Mouse (Mus musculus) neutrophil, adult 5-6 weeks (primary cell): Measurements from ENCODE around the gene Higd1b. TPM values are rescaled to one million over a fixed set of nuclear protein-coding genes. Genes with fewer than 3 reads are reported as not detected.

Experiments
- ATAC-seq: fragments of 151-379, 151-347 bp; 2 replicates; pipeline ENCODE4 v1.8.0; 2017; ENCODE audit warnings: mild to moderate bottlenecking, moderate TSS enrichment; ENCODE audit not compliant: insufficient number of reproducible peaks, poor library complexity, low FRiP score, severe bottlenecking; ENCODE audit errors: extremely low read depth
- total RNA-seq: library from RNA; stranded (forward); fragments of 200-1000 nt; gene quantifications from 2 replicates; pipeline ENCODE4 v1.2.3, GENCODE M21; 2017

The Higd1b gene
- not detected in 2 replicates for total RNA-seq

- no peak for ATAC-seq
Measured at GRCm38 (mm10) chr11:102835549-102835948, at the start of gene Higd1b. Higd1b (plus strand) TSS chr11:102835849.

DNA sequence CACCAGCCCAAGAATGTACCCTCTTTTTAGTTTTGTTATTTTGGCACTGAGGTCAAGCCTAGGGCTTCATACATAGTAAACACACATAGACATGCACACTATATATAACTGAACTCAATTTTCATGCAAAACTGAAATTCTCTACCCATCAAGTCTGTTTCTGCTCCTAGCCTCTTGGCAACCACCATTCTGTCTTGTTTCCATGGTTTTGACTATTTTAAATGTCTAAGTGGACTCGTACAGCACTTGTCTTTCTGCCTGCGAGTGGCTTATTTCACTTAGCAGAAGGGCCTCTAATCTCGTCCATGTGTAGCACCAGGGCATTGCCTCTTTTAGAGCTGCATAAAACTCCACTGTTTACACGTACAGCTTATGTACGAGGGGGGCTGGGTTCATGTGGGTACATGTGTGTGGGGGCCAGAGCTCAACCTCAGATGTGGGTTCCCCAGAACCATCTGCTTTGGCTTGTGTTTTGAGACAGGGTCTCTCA lies 47.9 kb upstream of the Higd1b start:
- no peak for ATAC-seq

DNA sequence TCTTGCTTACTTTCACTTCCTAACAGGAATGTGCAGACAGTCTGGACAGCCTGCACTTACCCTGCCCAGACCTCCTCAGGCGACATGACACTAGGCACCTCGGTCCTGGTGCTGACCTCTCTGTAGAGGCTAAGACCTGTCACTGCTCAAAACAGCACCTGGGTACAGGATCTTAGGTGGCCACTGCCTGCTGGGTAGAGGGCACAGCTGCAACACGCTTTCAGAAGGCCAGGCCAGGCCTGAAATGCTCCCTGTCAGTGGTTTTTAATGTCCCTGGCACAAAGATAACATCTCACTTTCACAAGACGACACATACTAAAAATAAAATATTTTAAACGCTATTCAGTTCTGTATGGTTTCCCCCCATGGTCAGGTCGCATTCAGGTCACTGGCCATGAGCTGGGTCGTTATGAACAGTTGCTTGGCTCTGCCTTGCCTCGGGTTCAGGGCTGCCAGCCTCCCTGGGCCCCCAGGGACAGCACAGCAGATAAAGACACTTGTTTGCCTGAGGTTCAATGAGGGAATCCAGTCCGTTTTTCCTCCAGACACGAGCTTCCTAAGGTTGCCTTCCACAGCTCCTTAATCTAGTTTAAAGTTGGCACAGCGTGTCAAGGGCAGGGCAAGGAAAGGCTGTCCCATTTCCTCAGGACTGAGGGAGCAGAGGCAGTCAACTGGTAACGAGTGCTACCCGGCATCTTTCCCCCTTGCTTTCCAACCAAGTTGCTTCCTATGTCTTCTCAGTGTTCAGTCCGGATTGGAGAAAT lies 43.8 kb upstream of the Higd1b start:
- ATAC-seq, result no peak

DNA sequence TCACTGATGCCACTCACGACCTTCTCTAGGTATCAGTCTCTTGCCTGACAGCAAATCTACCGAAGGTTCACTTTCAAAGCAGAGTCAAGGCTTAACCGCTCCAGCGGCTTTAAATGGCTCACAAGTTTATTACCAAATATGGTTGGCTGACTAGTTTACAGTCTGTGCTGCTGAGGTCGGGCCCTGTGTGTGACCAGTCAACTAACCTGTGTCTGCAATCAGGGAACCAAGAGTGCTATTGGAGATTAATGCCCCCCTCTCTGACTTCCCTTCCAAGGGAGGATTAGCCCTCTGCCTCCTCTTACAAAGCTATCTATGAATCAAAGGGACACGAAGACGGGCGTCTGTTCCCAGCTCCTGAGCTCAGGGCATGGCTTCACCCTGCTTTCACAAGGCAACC lies 41.5 kb upstream of the Higd1b start:
- ATAC-seq, result no peak

DNA sequence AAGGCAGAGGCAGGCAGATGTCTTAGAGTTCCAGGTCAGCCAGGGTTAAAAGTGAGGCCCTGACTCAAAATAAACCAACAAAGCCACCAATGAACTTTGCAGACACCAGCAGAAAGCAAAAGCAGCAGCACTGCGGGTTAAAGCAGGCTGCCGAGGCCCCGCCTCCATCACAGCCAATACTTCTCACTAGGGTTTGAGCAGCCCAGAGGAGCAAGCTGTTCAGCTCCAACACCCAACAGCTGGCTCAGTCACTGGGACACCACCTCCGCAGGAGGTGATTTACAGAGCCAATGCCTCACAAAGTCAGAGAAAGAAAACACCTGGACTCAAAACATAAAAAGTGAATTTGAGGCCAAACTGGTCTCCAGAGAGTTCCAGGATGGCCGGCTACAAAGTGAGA lies 32.2 kb upstream of the Higd1b start:
- ATAC-seq, result no peak

DNA sequence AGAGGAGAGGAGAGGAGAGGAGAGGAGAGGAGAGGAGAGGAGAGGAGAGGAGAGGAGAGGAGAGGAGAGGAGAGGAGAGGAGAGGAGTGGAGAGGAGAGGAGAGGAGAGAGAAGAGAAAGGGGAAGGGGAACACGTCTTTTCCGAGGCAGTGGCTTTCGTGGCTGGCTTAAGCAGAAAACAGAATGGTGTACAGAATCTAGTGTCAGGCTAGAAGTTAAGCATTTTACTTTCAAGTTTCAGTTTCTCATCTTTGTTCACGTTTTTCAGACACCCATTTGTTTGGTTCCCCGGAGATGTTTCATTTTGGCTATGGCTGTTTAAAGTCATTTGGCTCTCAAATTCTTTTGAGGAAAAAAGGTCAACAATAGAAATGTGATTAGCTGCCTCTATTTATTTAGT lies 27.4 kb upstream of the Higd1b start:
- no peak for ATAC-seq

- ATAC-seq, result no peak
Measured at GRCm38 (mm10) chr11:102810721-102811485, 24.7 kb upstream of the Higd1b start.

- ATAC-seq, result no peak
Measured at GRCm38 (mm10) chr11:102814881-102815280, 20.8 kb upstream of the Higd1b start.

DNA sequence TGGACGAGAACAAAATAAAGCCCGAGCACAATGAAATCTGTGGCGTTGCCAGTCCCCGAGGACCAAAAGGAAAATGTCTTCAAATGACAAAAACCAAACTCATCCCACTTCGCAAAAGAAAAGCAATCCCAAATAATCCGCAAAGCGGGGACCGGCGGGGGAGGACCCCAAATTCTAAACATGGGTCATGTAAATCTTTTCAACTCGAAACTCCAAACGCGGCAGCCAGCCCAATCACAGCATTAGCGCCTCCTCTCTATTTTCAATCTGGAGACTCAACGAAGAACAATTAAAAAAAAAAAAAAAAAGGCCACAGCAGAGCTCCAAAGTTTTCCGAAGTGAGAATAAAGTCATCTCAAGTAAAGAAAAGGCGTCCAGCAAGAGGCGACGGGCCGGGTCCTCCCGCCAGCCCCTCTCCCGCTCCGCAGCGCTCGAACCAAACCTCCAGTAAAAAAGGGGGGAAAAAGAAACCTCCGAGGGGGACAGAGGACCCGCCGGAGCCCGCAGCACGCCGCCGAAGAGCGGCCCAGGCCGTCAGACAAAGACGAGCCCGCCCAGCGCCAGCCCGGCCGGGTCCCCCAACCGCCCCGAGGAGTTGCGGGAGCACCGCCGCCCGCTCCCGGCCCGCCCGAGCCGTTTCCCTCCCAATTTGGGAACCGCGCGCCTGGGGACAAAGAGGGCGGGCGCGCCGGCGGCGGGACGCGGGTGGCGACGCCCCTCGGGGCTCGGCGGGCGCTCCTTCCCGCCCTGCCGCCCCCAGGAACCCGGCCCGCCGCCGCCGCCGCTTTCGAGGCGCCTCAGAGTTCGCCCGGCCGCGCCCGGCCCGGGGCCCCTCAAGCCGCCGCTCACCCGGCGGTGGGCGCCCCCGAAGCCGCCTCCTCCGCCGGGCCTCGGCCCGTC lies 17.3 kb upstream of the Higd1b start:
- no peak for ATAC-seq

DNA sequence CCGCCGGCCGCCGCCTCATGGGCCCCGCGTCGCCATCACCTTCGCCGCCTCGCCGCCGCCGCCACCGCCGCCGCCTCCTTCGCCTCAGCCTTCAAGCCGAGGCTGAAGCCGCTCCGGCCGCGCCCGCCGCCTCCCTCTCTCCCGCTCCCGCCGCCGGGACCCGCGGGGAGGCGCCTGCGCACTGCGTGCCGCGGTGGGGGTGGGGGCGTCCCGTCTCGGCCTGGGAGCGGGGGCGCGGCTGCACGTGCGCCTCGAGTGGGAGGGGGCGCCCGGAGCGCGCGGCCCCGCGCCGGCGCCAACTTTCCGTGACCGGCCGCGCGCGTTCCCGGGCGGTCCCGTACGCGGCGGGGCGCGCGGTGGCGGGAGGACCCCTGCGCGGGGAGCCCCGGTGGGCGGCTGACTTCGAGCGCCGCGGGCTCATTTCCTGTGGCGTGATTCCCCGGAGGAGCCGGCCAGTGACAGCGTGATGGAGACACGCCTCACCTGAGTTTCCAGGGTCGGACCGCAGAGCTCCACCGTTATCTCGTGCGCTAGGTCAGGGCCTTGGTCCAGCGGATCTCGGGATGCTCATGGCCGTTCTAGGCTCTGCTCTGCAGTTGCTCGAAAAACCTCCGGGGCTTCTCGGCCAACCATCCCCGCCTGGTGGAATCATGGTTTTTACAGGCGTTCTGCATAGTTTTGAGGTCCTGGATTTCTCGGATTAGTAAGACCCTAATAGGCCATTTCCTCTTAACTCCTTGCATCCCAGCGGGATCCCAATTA lies 16.4 kb upstream of the Higd1b start, which contains the start of gene Gjc1:
Gjc1 (minus strand) TSS at position 680 of the 762 bp plus-strand sequence.
- ATAC-seq, result no peak

DNA sequence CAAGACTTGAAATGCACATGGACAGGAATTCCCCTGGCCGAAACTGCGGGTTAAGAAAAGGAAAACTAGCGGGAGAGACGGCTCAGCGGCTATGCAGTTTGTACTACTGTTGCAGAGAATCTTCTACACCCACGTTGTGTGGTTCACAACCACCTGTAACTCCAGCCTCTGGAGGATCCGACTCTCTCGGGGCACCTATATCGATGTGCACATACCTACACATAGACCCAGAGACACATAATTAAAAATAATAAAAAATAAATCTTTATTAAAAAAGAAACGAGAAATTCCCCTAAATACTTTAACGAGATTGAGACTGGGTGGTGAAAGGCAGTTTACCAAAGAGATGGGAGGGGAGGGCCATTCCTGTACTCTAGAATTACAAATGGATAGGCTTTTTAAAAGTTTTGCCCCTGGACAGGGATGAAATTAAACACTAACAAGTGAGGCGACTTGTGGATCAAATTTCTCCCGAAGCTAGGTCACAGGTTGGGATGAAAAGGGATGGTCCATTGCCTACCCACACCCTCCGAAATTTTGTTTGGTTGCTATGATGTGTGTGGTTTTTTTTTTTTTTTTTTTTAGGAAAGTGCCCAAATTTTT lies 15.8 kb upstream of the Higd1b start:
- ATAC-seq, result no peak

- no peak for ATAC-seq
Measured at GRCm38 (mm10) chr11:102820432-102820831, 15.2 kb upstream of the Higd1b start.

DNA sequence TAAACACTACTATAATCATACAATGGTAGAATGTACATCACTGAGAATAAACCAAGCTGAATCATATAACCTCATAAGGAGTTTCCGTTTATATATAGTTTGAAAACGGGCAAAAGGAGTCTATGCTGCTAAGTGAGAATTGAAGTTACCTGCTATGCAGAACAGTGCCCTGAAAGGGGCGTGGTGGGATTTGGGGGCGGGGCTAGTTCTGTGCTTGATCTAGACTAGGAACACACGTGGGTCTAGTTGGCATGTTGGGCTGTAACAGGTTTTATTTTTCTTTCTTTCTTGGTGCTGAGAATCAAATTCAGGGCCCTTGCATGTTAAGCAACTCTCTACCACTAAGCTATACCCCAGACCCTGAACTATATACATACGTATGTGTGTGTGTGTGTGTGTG lies 14.4 kb upstream of the Higd1b start:
- no peak for ATAC-seq

DNA sequence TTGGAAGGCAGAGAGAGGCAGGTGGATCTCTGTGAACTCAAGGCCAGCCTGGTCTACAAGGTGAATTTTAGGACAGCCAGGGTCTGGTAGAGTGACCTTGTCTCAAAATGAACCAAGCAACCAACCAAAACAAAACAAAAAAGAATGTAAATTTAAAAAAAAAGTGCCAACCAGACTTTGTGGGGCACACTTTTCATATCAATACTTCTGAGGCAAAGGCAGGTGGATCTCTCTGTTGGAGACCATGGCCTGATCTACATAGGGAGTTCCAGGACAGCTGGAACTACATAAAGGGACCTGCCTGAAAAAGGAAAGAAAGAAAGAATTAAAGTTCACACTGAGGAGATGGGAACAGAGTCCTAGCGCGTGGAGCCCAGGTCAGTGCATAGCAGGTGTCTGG lies 9.2 kb upstream of the Higd1b start:
- no peak for ATAC-seq

DNA sequence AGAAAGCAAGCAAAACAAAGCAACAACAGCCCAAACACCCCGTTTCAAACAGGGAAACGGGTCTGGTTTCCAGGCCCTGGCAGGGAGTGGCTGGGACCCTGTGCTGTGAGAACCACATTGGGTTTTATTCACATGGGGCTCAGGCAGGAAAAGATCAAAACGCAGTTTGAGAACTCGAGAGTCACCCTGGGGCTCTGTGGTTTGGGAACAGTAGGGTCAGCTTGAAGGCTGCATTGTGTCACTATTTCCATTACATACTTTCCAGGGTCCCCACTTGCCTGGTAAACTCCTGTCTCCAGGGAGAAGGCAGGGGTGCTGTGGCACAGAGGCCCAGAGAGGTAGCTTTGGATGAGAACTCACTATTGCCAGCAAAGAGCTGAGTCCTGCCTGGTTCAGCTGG lies 8.6 kb upstream of the Higd1b start:
- ATAC-seq, result no peak

DNA sequence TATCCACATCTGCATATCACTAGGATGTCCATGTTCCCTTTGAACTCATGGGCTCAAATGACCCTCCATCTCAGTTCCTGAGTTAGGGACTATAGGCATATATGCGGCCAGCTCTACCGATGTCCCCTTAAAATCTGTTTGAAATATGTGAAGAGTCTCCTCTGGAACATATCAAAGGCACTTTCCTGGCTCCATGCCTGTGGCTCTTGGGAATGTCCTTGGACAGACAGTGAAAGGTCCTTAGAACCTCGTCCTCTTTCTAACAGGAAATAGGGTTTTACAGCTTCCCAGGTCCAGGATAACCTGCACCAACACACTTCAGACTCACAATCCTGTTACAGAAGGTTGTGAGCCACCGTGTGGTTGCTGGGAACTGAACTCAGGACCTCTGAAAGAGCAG lies 5.4 kb upstream of the Higd1b start:
- ATAC-seq, result no peak

DNA sequence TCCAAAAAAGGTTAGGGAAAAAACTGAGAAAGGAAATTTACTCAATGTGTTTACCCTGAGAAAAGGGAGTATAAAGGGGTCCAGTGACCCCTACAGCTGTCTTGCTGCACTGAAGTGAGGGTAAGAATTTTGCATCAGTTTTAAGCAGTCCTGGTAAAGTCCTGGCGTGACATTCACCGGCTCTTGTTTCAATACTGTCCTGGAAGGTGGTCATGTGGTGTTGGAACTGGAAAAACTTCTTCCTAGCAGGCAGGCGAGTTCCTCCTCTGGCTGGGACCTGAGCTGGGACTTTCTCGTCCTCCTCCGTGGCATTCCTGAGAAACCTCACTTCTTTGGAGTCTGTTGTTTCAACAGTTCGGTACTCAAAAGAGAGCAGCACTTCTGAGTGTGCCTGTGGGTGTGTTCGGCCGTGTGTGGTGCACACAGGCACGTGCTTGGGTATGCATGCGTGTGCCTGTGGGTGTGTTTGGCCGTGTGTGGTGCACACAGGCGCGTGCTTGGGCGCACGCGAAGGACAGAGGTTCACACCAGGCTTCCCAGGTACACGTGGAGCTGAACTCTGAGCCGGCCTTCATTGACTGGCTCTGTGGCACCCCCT lies 2.9 kb upstream of the Higd1b start:
- ATAC-seq, result no peak

DNA sequence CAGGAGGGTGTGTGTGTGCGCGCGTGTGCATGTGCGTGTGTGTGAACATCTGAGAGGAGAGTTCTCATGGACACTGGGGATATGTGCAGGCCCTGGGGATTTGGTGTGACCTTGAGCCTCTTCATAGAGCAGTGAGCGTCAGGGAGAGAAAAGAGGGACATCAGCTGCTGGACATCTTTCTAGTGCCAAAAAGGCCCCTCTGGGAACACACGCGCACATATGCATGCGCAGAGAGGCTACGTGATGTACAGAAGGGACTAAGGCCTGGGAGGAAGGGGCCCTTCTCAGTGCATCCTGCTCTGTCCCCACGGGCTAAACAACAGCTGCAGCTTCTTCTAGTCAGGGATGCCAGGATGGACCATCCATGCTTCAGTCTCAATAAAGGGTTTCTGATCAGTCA lies 1.4 kb upstream of the Higd1b start:
- no peak for ATAC-seq
